Mouse (Mus musculus): ENCODE data around the gene Atp8a1. TPM values are rescaled to one million over a fixed set of nuclear protein-coding genes. Genes with fewer than 3 reads are reported as not detected.

Gene Atp8a1
- total and polyA plus RNA-seq, 3 experiments = 4.4 to 11.2 (median 5.5) TPM

DNA sequence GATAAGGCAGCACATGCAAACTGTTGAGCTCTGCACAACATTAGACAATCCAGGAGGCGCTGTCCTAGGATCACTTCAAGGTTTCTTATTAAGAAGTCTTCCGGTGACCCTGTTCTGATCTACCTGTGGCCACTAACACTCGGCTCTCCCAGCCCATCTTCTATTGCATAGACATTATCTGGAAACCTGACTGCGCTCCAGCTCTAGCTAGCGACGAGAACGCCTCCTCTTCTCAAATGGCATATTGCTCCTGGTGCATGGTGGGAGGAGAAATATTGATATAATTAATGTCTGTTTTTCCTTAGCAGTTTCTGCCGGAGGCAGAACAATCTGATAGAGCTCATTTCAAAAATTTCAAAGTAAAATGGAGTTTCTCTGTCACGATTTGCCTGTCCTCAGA is 156.9 kb downstream of the Atp8a1 start:
- H3K9ac ChIP-seq (ENCODE audit: insufficient read depth, low read depth) = no peak overlapping the region
- H3K27ac ChIP-seq (ENCODE audit: insufficient read depth, low read depth) = no peak overlapping the region
- no peak overlapping the region for H3K4me2 ChIP-seq (ENCODE audit: insufficient read depth, low read depth, poor library complexity, severe bottlenecking)
- TF ChIP-seq ZNF384 (IDR thresholded peaks at IDR 0.05; ENCODE audit: low read depth, low read length) (no peak), BHLHE40 (IDR thresholded peaks at IDR 0.05; ENCODE audit: low read depth, low read length) (no peak), NELFE (IDR thresholded peaks at IDR 0.05; ENCODE audit: low read depth, low read length) (no peak)
- dilution Hi-C loops (cut with MboI; ENCODE audit: extremely low pct_ligation_motif_present, extremely low pct_unique_long_range_greater_than_20kb, low sequenced_read_pairs) (no loop called here), in situ Hi-C loops (cut with MboI; ENCODE audit: low pct_ligation_motif_present, low pct_unique_long_range_greater_than_20kb, low sequenced_read_pairs) (no loop called here)
- no peaks in the 10 kb centered on the region for H3K4me1 ChIP-seq (ENCODE audit: control insufficient read depth in 1 of 2, insufficient read depth in 2 of 2)
- H3K36me3 ChIP-seq (replicated peaks in 1 of 2; ENCODE audit: control insufficient read depth in 1 of 2, insufficient read depth in 1 of 2, low read length in 1 of 2) = peaks cover 0 to 10% of the 10 kb centered on the region in 2 experiments
- no peak for DNase-seq (ENCODE audit: extremely low read depth)
- H3K4me3 ChIP-seq (replicated peaks in 1 of 3; ENCODE audit: low read depth in 2 of 3, low read length in 2 of 3, poor library complexity in 1 of 3) = no peak overlapping the region
- no peaks in the 10 kb centered on the region for H3K79me2 ChIP-seq (replicated peaks; ENCODE audit: control insufficient read depth, extremely low read depth, insufficient read depth, poor library complexity, severe bottlenecking)
- no peaks in the 10 kb centered on the region for H3K9me3 ChIP-seq (replicated peaks; ENCODE audit: low read length)
- H3K27me3 ChIP-seq (replicated peaks) = no peaks in the 10 kb centered on the region

DNA sequence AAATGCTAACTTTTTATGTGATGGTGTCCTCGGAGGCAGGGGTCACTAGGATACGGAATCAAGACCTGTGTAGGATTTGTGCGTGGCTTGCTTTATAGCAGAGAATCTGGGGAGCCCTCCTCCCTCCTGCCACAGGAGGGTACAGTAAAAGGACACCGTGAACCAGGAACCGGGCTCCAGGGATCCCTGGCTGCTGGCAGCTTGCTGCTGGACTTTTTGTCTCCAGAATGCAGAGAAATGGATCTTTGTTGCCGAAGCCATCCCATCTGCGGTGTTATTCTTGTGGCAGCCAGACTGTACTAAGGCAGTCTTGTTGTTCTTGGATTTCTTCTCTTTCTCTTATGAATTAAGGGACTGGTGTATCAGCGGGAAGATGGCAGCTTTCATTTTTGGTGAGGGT is 159.2 kb downstream of the Atp8a1 start:
- dilution Hi-C loops (cut with MboI; ENCODE audit: extremely low pct_ligation_motif_present, extremely low pct_unique_long_range_greater_than_20kb, low sequenced_read_pairs) = no loop called here
- Histone ChIP-seq H3K79me2 (replicated peaks; ENCODE audit: control insufficient read depth, extremely low read depth, insufficient read depth, poor library complexity, severe bottlenecking) (no peaks in the 10 kb centered on the region), H3K27ac (ENCODE audit: insufficient read depth, low read depth) (no peak overlapping the region), H3K36me3 (replicated peaks in 1 of 2; ENCODE audit: control insufficient read depth in 1 of 2, insufficient read depth in 1 of 2, low read length in 1 of 2) (peaks cover 0 to 10% of the 10 kb centered on the region in 2 experiments), H3K4me1 (ENCODE audit: control insufficient read depth in 1 of 2, insufficient read depth in 2 of 2) (no peaks in the 10 kb centered on the region), H3K27me3 (replicated peaks) (no peaks in the 10 kb centered on the region), H3K4me2 (ENCODE audit: insufficient read depth, low read depth, poor library complexity, severe bottlenecking) (no peak overlapping the region), H3K9ac (ENCODE audit: insufficient read depth, low read depth) (no peak overlapping the region), H3K9me3 (replicated peaks; ENCODE audit: low read length) (no peaks in the 10 kb centered on the region), H3K4me3 (replicated peaks in 1 of 3; ENCODE audit: low read depth in 2 of 3, low read length in 2 of 3, poor library complexity in 1 of 3) (no peak overlapping the region)
- no peak for DNase-seq (ENCODE audit: extremely low read depth)
- in situ Hi-C loops (cut with MboI; ENCODE audit: low pct_ligation_motif_present, low pct_unique_long_range_greater_than_20kb, low sequenced_read_pairs) = no loop called here
- TF ChIP-seq TCF12 (IDR thresholded peaks at IDR 0.05; ENCODE audit: low read depth, low read length) (no peak), IRF4 (IDR thresholded peaks at IDR 0.05; ENCODE audit: low read depth, low read length) (no peak), MAX (IDR thresholded peaks at IDR 0.05; ENCODE audit: low read length) (no peak), ELF1 (IDR thresholded peaks at IDR 0.05; ENCODE audit: low read depth, low read length) (no peak), NELFE (IDR thresholded peaks at IDR 0.05; ENCODE audit: low read depth, low read length) (no peak), JUND (conservative IDR thresholded peaks at IDR 0.05; ENCODE audit: low read depth, low read length) (no peak), POLR2AphosphoS2 (IDR thresholded peaks at IDR 0.05; ENCODE audit: low read depth, low read length) (no peak), BHLHE40 (IDR thresholded peaks at IDR 0.05; ENCODE audit: low read depth, low read length) (no peak), MEF2A (IDR thresholded peaks at IDR 0.05; ENCODE audit: borderline replicate concordance, low read depth, low read length) (no peak), POLR2A (IDR thresholded peaks at IDR 0.05; ENCODE audit: low read depth, low read length) (no peak), EP300 (IDR thresholded peaks at IDR 0.05; ENCODE audit: low read length) (no peak), NRF1 (IDR thresholded peaks at IDR 0.05; ENCODE audit: low read depth, low read length) (no peak), MYC (IDR thresholded peaks at IDR 0.05; ENCODE audit: low read depth, low read length) (no peak), RAD21 (IDR thresholded peaks at IDR 0.05; ENCODE audit: low read depth, low read length) (no peak), ZC3H11A (IDR thresholded peaks at IDR 0.05; ENCODE audit: low read depth, low read length) (no peak)

Data from CH12.LX (cell line).